Mouse (Mus musculus) bone marrow, adult 2 months (tissue): ENCODE measurements at regions not wholly inside any gene's neighbourhood (a gene's known extent, or its start where the extent isn't known, plus 50 kb on each side); places are given as distances from the start of the nearest gene placed in this dataset.

Experiments
- H3K27ac ChIP-seq: fragments of 200-500 bp; 2 replicates; pipeline ENCODE4 v1.5.1; 2012; ENCODE audit warnings: low read depth, mild to moderate bottlenecking, control low read depth, inconsistent platforms, low read length; ENCODE audit not compliant: control insufficient read depth, poor library complexity, insufficient read depth
- H3K4me1 ChIP-seq: fragments of 200-500 bp; 2 replicates; pipeline ENCODE4 v1.6.1; 2011; ENCODE audit warnings: low read length; ENCODE audit not compliant: control insufficient read depth, insufficient read depth
- H3K4me3 ChIP-seq: fragments of 200-500 bp; replicated peaks from 2 replicates; pipeline ENCODE3; 2011; ENCODE audit warnings: mild to moderate bottlenecking, low read depth, low read length, control low read depth; ENCODE audit not compliant: control insufficient read depth
- CTCF ChIP-seq: fragments of 200-500 bp; IDR thresholded peaks from 2 replicates; pipeline ENCODE4 v1.5.1; 2011; ENCODE audit warnings: low read length, control low read depth; ENCODE audit not compliant: control insufficient read depth, insufficient read depth
- POLR2A ChIP-seq: fragments of 200-500 bp; IDR thresholded peaks from 2 replicates; pipeline ENCODE4 v1.6.1; 2011; ENCODE audit warnings: low read depth, mild to moderate bottlenecking, control low read depth, low read length, borderline replicate concordance; ENCODE audit not compliant: control insufficient read depth
- WGBS: fragments of 180-500 bp; shearing (Covaris S2); methylation state at CpG from one replicate; pipeline ENCODE4 v1.1.7; 2018; 5-methylcytosine and 5-hydroxymethylcytosine counted together

- no peak overlapping the region for H3K4me3 ChIP-seq
- H3K4me1 ChIP-seq = no peaks in the 10 kb centered on the region
- whole genome bisulfite sequencing = 81% methylated on average over 7 of the region's 7 CpGs
- no peak overlapping the region for H3K27ac ChIP-seq
- no peak for TF ChIP-seq POLR2A
- no peak for TF ChIP-seq CTCF
Observed at GRCm38 (mm10) chr4:89419507-89419906, 108.7 kb upstream of the Cdkn2b start.

- H3K4me1 ChIP-seq = no peaks in the 10 kb centered on the region
- no peak for TF ChIP-seq CTCF
- TF ChIP-seq POLR2A = no peak
- H3K4me3 ChIP-seq = no peak overlapping the region
- H3K27ac ChIP-seq = no peak overlapping the region
- 53% methylated on average over 2 of the region's 2 CpGs for WGBS
Observed at GRCm38 (mm10) chr4:89405624-89406167, 94.9 kb upstream of the Cdkn2b start.

GRCm38 (mm10) chr4:89403151-89403550 lies 92.3 kb upstream of the Cdkn2b start:
- no peak overlapping the region for H3K27ac ChIP-seq
- TF ChIP-seq CTCF (no peak), POLR2A (no peak)
- no peak overlapping the region for H3K4me3 ChIP-seq
- no peaks in the 10 kb centered on the region for H3K4me1 ChIP-seq
- 71% methylated on average over 1 of the region's 1 CpGs for WGBS

- Histone ChIP-seq H3K4me3 (no peak overlapping the region), H3K4me1 (no peaks in the 10 kb centered on the region), H3K27ac (no peak overlapping the region)
- TF ChIP-seq CTCF (no peak), POLR2A (no peak)
- 66% methylated on average over 5 of the region's 5 CpGs for WGBS
Observed at GRCm38 (mm10) chr4:89402324-89402723, 91.5 kb upstream of the Cdkn2b start.

GRCm38 (mm10) chr4:89401696-89402095 lies 90.9 kb upstream of the Cdkn2b start:
- Histone ChIP-seq H3K27ac (no peak overlapping the region), H3K4me1 (no peaks in the 10 kb centered on the region), H3K4me3 (no peak overlapping the region)
- 61% methylated on average over 2 of the region's 2 CpGs for WGBS
- TF ChIP-seq CTCF (no peak), POLR2A (no peak)

- Histone ChIP-seq H3K27ac (no peak overlapping the region), H3K4me1 (no peaks in the 10 kb centered on the region), H3K4me3 (no peak overlapping the region)
- 37% methylated on average over 3 of the region's 3 CpGs for WGBS
- TF ChIP-seq CTCF = no peak
- TF ChIP-seq POLR2A = no peak
Observed at GRCm38 (mm10) chr4:89400342-89400741, 89.5 kb upstream of the Cdkn2b start.

- Histone ChIP-seq H3K4me3 (no peak overlapping the region), H3K27ac (no peak overlapping the region), H3K4me1 (no peaks in the 10 kb centered on the region)
- 45% methylated on average over 2 of the region's 2 CpGs for WGBS
- TF ChIP-seq CTCF (no peak), POLR2A (no peak)
Observed at GRCm38 (mm10) chr4:89399277-89399676, 88.4 kb upstream of the Cdkn2b start.

- 69% methylated on average over 2 of the region's 2 CpGs for WGBS
- no peak for TF ChIP-seq POLR2A
- no peak for TF ChIP-seq CTCF
Observed at GRCm38 (mm10) chr4:89396020-89396419, 85.2 kb upstream of the Cdkn2b start.

GRCm38 (mm10) chr4:89395336-89395735 lies 84.5 kb upstream of the Cdkn2b start:
- no peak for TF ChIP-seq CTCF
- TF ChIP-seq POLR2A = no peak
- Histone ChIP-seq H3K4me1 (no peaks in the 10 kb centered on the region), H3K27ac (no peak overlapping the region)

More at GRCm38 (mm10) chr4:89396020-89396419, 85.2 kb upstream of the Cdkn2b start:
- Histone ChIP-seq H3K4me3 (no peak overlapping the region), H3K4me1 (no peaks in the 10 kb centered on the region), H3K27ac (no peak overlapping the region)

More at GRCm38 (mm10) chr4:89395336-89395735, 84.5 kb upstream of the Cdkn2b start:
- no peak overlapping the region for H3K4me3 ChIP-seq
